ENCODE assay signal across 8 mouse cellular contexts in the genomic region with DNA sequence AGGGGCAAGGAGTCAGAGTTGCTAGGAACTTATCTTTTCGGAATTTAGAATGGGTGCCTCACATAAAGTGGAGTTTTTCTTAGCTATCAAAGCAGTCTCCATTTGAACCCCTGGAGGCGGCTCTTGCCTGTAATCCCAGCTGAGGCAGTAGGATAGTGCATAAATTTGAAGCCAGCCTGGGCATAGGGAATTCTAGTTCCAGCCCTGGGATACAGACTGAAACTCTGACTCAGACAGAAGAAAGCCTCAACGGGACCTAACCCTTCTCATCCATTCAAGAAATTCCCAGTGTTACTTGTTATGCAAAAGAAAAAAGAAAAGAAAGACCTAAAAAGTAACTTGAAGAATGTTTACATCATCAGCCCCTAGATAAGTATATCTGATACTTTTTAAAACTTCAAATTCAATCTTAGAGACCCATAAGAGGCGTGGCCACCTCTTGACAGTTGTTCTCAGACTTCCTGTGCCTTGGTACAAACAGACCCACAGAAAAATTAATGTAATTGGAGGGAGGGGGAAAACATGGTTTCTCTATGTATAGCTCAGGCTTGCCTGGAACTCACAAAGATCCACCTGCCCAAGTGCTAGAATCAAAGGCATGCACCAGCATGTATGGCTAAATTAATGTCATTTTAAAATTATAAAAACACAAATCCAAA. TPM values are rescaled to one million over a fixed set of nuclear protein-coding genes. Genes with fewer than 3 reads are reported as not detected.
DNase-seq lines count a peak whose midpoint lies in the region; ATAC-seq lines count a peak whose summit lies in the region.

No protein-coding gene starts in this region.

- H3K27ac ChIP-seq in heart, embryonic 15.5 days, result peak overlapping the region; percentile 93

- peak; percentile 34 to 49 for DNase-seq in spleen, postnatal 36 days (ENCODE audit: low spot score in 2 of 2)
- no peak for DNase-seq in spleen, postnatal 14 days (ENCODE audit: low spot score in 2 of 2)
- DNase-seq in embryo, embryonic 10 days (ENCODE audit: low spot score), result peak; percentile 21
- DNase-seq in kidney, postnatal 14 days, result peak; percentile 20
- DNase-seq in naive thymus-derived CD4-positive, alpha-beta T cell, adult 2 months (ENCODE audit: low read depth), result peak; percentile 52
- DNase-seq in ovary, postnatal 10 days (ENCODE audit: low spot score), result no peak
- no peak for DNase-seq in yolk sac, embryonic 10.5 days (ENCODE audit: low spot score)

- 19% methylated on average over 4 of the region's 4 CpGs for WGBS in heart, embryonic 15.5 days

- no peaks in the 10 kb centered on the region for H3K9me3 ChIP-seq in heart, embryonic 15.5 days (replicated peaks)

- no peak for ATAC-seq in heart, embryonic 15.5 days (replicated peaks; ENCODE audit: insufficient number of reproducible peaks, insufficient read depth, low FRiP score, low read depth)

- H3K36me3 ChIP-seq in heart, embryonic 15.5 days, result no peaks in the 10 kb centered on the region

- peaks cover 16% of the 10 kb centered on the region for H3K4me1 ChIP-seq in heart, embryonic 15.5 days (replicated peaks)

- no peaks in the 10 kb centered on the region for H3K27me3 ChIP-seq in heart, embryonic 15.5 days

- H3K4me2 ChIP-seq in heart, embryonic 15.5 days, result peak overlapping the region; percentile 79

- H3K4me3 ChIP-seq in heart, embryonic 15.5 days, result peak overlapping the region; percentile 95

- H3K9ac ChIP-seq in heart, embryonic 15.5 days, result peak overlapping the region; percentile 88

RNA-seq across cellular contexts. Expression of a gene that starts 1.2 kb away (rescaled TPM):
- 38.7 and 41.8 TPM in 2 replicates for polyA plus RNA-seq in heart, embryonic 15.5 days (2015; fragmentation: Nextera tagmentation; extraction: Ambion mirVana)

RNA-seq across cellular contexts. Expression of a gene that starts 47.3 kb away (rescaled TPM):
- 45.1 and 58.7 TPM in 2 replicates for polyA plus RNA-seq in heart, embryonic 15.5 days (2015; fragmentation: Nextera tagmentation; extraction: Ambion mirVana)

Comparison
In these comparisons a context has a peak if more than half of its experiments do, and no peak if none do; other contexts are left out.
1. DNase-seq: peak in spleen, postnatal 36 days (2 of 2), embryo, embryonic 10 days (single experiment), kidney, postnatal 14 days (single experiment) and naive thymus-derived CD4-positive, alpha-beta T cell, adult 2 months (single experiment); none in spleen, postnatal 14 days (0 of 2), ovary, postnatal 10 days (single experiment) and yolk sac, embryonic 10.5 days (single experiment).